Mouse (Mus musculus) Muller cell, postnatal 12 days (primary cell): ENCODE measurements around the gene Mapk8ip2.
A peak's percentile ranks its signal among the peaks of the same experiment; 100 is the strongest.

Source experiments
- DNase-seq: peaks from one replicate; pipeline ENCODE4 v3.0.0-alpha.2; 2015; ENCODE audit errors: inconsistent ontology term

Mapk8ip2 gene

GRCm38 (mm10) chr15:89452906-89453864 lies 528 bp upstream of the Mapk8ip2 start:
- peak; percentile 78 for DNase-seq

GRCm38 (mm10) chr15:89454857-89455256 lies 1.1 kb downstream of the Mapk8ip2 start:
- DNase-seq: no peak

- no peak for DNase-seq
Observed at GRCm38 (mm10) chr15:89455642-89456041, 1.9 kb downstream of the Mapk8ip2 start.

GRCm38 (mm10) chr15:89458942-89459341 lies 5.2 kb downstream of the Mapk8ip2 start:
- DNase-seq: no peak

- no peak for DNase-seq
Observed at GRCm38 (mm10) chr15:89459821-89460220, 6.1 kb downstream of the Mapk8ip2 start.

- DNase-seq: no peak
Observed at GRCm38 (mm10) chr15:89460298-89460697, 6.6 kb downstream of the Mapk8ip2 start.

GRCm38 (mm10) chr15:89461321-89461720 lies 7.6 kb downstream of the Mapk8ip2 start:
- DNase-seq: no peak

GRCm38 (mm10) chr15:89462176-89462575 lies 8.5 kb downstream of the Mapk8ip2 start:
- no peak for DNase-seq

- DNase-seq: no peak
Observed at GRCm38 (mm10) chr15:89463334-89464235, 9.9 kb downstream of the Mapk8ip2 start.

- no peak for DNase-seq
Observed at GRCm38 (mm10) chr15:89465052-89465451, 11.3 kb downstream of the Mapk8ip2 start.

- peak; percentile 40 for DNase-seq
Observed at GRCm38 (mm10) chr15:89468577-89468976, 14.9 kb downstream of the Mapk8ip2 start.

GRCm38 (mm10) chr15:89471476-89471875 lies 17.8 kb downstream of the Mapk8ip2 start:
- DNase-seq: no peak

GRCm38 (mm10) chr15:89473370-89473769 lies 19.7 kb downstream of the Mapk8ip2 start:
- DNase-seq: no peak

GRCm38 (mm10) chr15:89473921-89474320 lies 20.2 kb downstream of the Mapk8ip2 start:
- DNase-seq: no peak

- no peak for DNase-seq
Observed at GRCm38 (mm10) chr15:89474596-89475292, 21.0 kb downstream of the Mapk8ip2 start.

- DNase-seq: no peak
Observed at GRCm38 (mm10) chr15:89475293-89475600, 21.5 kb downstream of the Mapk8ip2 start.

GRCm38 (mm10) chr15:89475611-89476474 lies 22.1 kb downstream of the Mapk8ip2 start:
- peak; percentile 93 for DNase-seq

GRCm38 (mm10) chr15:89476475-89476815 lies 22.7 kb downstream of the Mapk8ip2 start:
- no peak for DNase-seq

- DNase-seq: no peak
Observed at GRCm38 (mm10) chr15:89477091-89477491, 23.4 kb downstream of the Mapk8ip2 start, which contains the start of gene Arsa. Arsa (minus strand) TSS chr15:89477425.

GRCm38 (mm10) chr15:89477806-89478205 lies 24.1 kb downstream of the Mapk8ip2 start:
- no peak for DNase-seq

- no peak for DNase-seq
Observed at GRCm38 (mm10) chr15:89478622-89479021, 24.9 kb downstream of the Mapk8ip2 start.
